Mouse (Mus musculus) heart, postnatal 0 days (tissue): ENCODE measurements around the gene Capzb.

Experiments
- CTCF ChIP-seq: IDR thresholded peaks from 2 replicates; pipeline ENCODE4 v1.5.1; 2016; ENCODE audit warnings: antibody characterized with exemption, control low read depth, low read depth
- EP300 ChIP-seq: IDR thresholded peaks from 2 replicates; pipeline ENCODE4 v1.6.1; 2016; ENCODE audit warnings: antibody characterized with exemption, low read depth

GRCm38 (mm10) chr4:139297566-139297965 is 104.9 kb downstream of the Capzb start:
- TF ChIP-seq CTCF (peak; percentile 17), EP300 (no peak)
